Mouse (Mus musculus) neural tube, embryonic 14.5 days (tissue): ENCODE data around the gene Sprtn. TPM values are rescaled to one million over a fixed set of nuclear protein-coding genes. Genes with fewer than 3 reads are reported as not detected.
A peak's percentile ranks its signal among the peaks of the same experiment; 100 is the strongest.

ENCODE experiments used
- ATAC-seq: fragments of 200-750 bp; cut with Nextera tagmentation; 2 replicates; pipeline ENCODE4 v1.8.0; 2017; ENCODE audit warnings: low read depth, mild to moderate bottlenecking, moderate TSS enrichment, moderate library complexity
- H3K27ac ChIP-seq: fragments of 300-500 bp; sonication (generic); 2 replicates; pipeline ENCODE4 v1.5.1; 2014; ENCODE audit warnings: low read depth, mild to moderate bottlenecking, control low read depth, low read length, moderate library complexity, mixed read lengths
- H3K27me3 ChIP-seq: fragments of 300-500 bp; sonication (generic); 2 replicates; pipeline ENCODE4 v1.6.1; 2014; ENCODE audit warnings: low read length; ENCODE audit not compliant: control insufficient read depth, insufficient read depth
- H3K36me3 ChIP-seq: fragments of 300-500 bp; sonication (generic); 2 replicates; pipeline ENCODE4 v1.6.1; 2014; ENCODE audit warnings: low read length, mixed read lengths; ENCODE audit not compliant: control insufficient read depth, insufficient read depth
- H3K4me1 ChIP-seq: fragments of 300-500 bp; sonication (generic); 2 replicates; pipeline ENCODE4 v1.6.1; 2014; ENCODE audit warnings: low read length; ENCODE audit not compliant: control insufficient read depth, insufficient read depth
- H3K4me2 ChIP-seq: fragments of 300-500 bp; sonication (generic); 2 replicates; pipeline ENCODE4 v1.6.1; 2014; ENCODE audit warnings: mild to moderate bottlenecking, low read depth, low read length, control low read depth
- H3K4me3 ChIP-seq: fragments of 300-500 bp; sonication (generic); 2 replicates; pipeline ENCODE4 v1.5.1; 2014; ENCODE audit warnings: low read depth, low read length, control low read depth, mixed read lengths
- H3K9ac ChIP-seq: fragments of 300-500 bp; sonication (generic); replicated peaks from 2 replicates; pipeline ENCODE4 v1.6.1; 2014; ENCODE audit warnings: low read depth, mild to moderate bottlenecking, control low read depth, low read length, mixed read lengths
- H3K9me3 ChIP-seq: fragments of 300-500 bp; sonication (generic); 2 replicates; pipeline ENCODE4 v1.6.1; 2016; ENCODE audit warnings: low read length; ENCODE audit not compliant: control insufficient read depth
- WGBS: fragments of 180-500 bp; shearing (Covaris S2); extraction: QIAGEN DNeasy Blood & Tissue Kit; methylation state at CpG from one replicate; pipeline ENCODE4 v1.1.7; 2014; 5-methylcytosine and 5-hydroxymethylcytosine counted together
- polyA plus RNA-seq: library from polyadenylated mRNA; unstranded; fragments of >200 nt; fragmentation: Nextera tagmentation; extraction: Ambion mirVana; gene quantifications from 2 replicates; pipeline ENCODE4 v1.2.1, GENCODE M21; 2014

The Sprtn gene
- 6.7 and 8.1 TPM in 2 replicates for polyA plus RNA-seq

GRCm38 (mm10) chr8:124897386-124898250 lies at the start of gene Sprtn, which contains the start of gene Exoc8:
Gene Sprtn, plus strand, starts transcription at chr8:124897886.
Gene Exoc8, minus strand, starts transcription at chr8:124897705.
- H3K36me3 ChIP-seq = peaks cover 26% of the 10 kb centered on the region
- H3K9me3 ChIP-seq = no peaks in the 10 kb centered on the region
- peak within 1 kb of the TSS; percentile 80 for H3K9ac ChIP-seq
- H3K27ac ChIP-seq = peak within 1 kb of the TSS; percentile 73
- peak; percentile 92 for ATAC-seq
- peak within 1 kb of the TSS; percentile 91 for H3K4me3 ChIP-seq
- H3K4me1 ChIP-seq = peaks cover 24% of the 10 kb centered on the region
- no peaks in the 10 kb centered on the region for H3K27me3 ChIP-seq
- peak within 1 kb of the TSS; percentile 95 for H3K4me2 ChIP-seq
- under 1% methylated on average over 108 of the region's 114 CpGs for WGBS

- ATAC-seq = no peak
- no peaks in the 10 kb centered on the region; the same call in 1 of the 2 replicates for H3K36me3 ChIP-seq
- no peak overlapping the region for H3K4me2 ChIP-seq
- WGBS = 97% methylated on average over 1 of the region's 1 CpGs
- H3K4me3 ChIP-seq = no peak overlapping the region
- H3K27ac ChIP-seq = no peak overlapping the region
- no peaks in the 10 kb centered on the region for H3K9me3 ChIP-seq
- H3K4me1 ChIP-seq = no peaks in the 10 kb centered on the region
- H3K27me3 ChIP-seq = no peaks in the 10 kb centered on the region
- no peak overlapping the region for H3K9ac ChIP-seq
Measured at GRCm38 (mm10) chr8:124853511-124853910, 44.2 kb upstream of the Sprtn start.

- H3K36me3 ChIP-seq = peaks cover 10% of the 10 kb centered on the region; the same call in 1 of the 2 replicates
- ATAC-seq = no peak
Measured at GRCm38 (mm10) chr8:124859466-124859865, 38.2 kb upstream of the Sprtn start.

GRCm38 (mm10) chr8:124860188-124860587 lies 37.5 kb upstream of the Sprtn start:
- H3K9me3 ChIP-seq = no peaks in the 10 kb centered on the region
- peaks cover 10% of the 10 kb centered on the region; the same call in 1 of the 2 replicates for H3K36me3 ChIP-seq
- ATAC-seq = no peak

More at GRCm38 (mm10) chr8:124859466-124859865, 38.2 kb upstream of the Sprtn start:
- H3K27me3 ChIP-seq = no peaks in the 10 kb centered on the region
- no peak overlapping the region for H3K27ac ChIP-seq
- H3K9ac ChIP-seq = no peak overlapping the region
- no peak overlapping the region for H3K4me3 ChIP-seq
- H3K4me2 ChIP-seq = no peak overlapping the region
- no peaks in the 10 kb centered on the region for H3K9me3 ChIP-seq
- peaks cover 10% of the 10 kb centered on the region for H3K4me1 ChIP-seq

GRCm38 (mm10) chr8:124862321-124863162 lies 35.1 kb upstream of the Sprtn start, which contains the start of the genes Gnpat and 2810004N23Rik:
Gene Gnpat, plus strand, starts transcription at chr8:124863033.
Gene 2810004N23Rik, minus strand, starts transcription at chr8:124863120.
- Histone ChIP-seq H3K9ac (peak within 1 kb of the TSS; percentile 91), H3K27ac (peak within 1 kb of the TSS; percentile 88), H3K27me3 (no peaks in the 10 kb centered on the region), H3K4me3 (peak within 1 kb of the TSS; percentile 92), H3K36me3 (peaks cover 10% of the 10 kb centered on the region; the same call in 1 of the 2 replicates), H3K9me3 (no peaks in the 10 kb centered on the region), H3K4me1 (peaks cover 10% of the 10 kb centered on the region), H3K4me2 (peak within 1 kb of the TSS; percentile 84)
- ATAC-seq = peak; percentile 98
- 2% methylated on average over 43 of the region's 55 CpGs for WGBS

More at GRCm38 (mm10) chr8:124860188-124860587, 37.5 kb upstream of the Sprtn start:
- peaks cover 10% of the 10 kb centered on the region for H3K4me1 ChIP-seq
- H3K9ac ChIP-seq = no peak overlapping the region
- no peak overlapping the region for H3K27ac ChIP-seq
- H3K4me3 ChIP-seq = no peak overlapping the region
- no peaks in the 10 kb centered on the region for H3K27me3 ChIP-seq
- H3K4me2 ChIP-seq = no peak overlapping the region
- 98% methylated on average over 3 of the region's 3 CpGs for WGBS

- H3K27me3 ChIP-seq = no peaks in the 10 kb centered on the region
- peak overlapping the region; percentile 88 for H3K27ac ChIP-seq
- peak overlapping the region; percentile 75 for H3K4me2 ChIP-seq
- ATAC-seq = peak; percentile 84
- H3K4me3 ChIP-seq = peak overlapping the region; percentile 92
- peaks cover 10% of the 10 kb centered on the region; the same call in 1 of the 2 replicates for H3K36me3 ChIP-seq
- no peaks in the 10 kb centered on the region for H3K9me3 ChIP-seq
- H3K4me1 ChIP-seq = peaks cover 10% of the 10 kb centered on the region
- peak overlapping the region; percentile 91 for H3K9ac ChIP-seq
- WGBS = under 1% methylated on average over 33 of the region's 33 CpGs
Measured at GRCm38 (mm10) chr8:124863163-124863677, 34.5 kb upstream of the Sprtn start.

- Histone ChIP-seq H3K4me2 (peak overlapping the region; percentile 75), H3K4me3 (peak overlapping the region; percentile 92), H3K27ac (no peak overlapping the region), H3K9ac (peak overlapping the region; percentile 91; the same call in 1 of the 2 replicates), H3K36me3 (peaks cover 10% of the 10 kb centered on the region; the same call in 1 of the 2 replicates), H3K27me3 (no peaks in the 10 kb centered on the region), H3K9me3 (no peaks in the 10 kb centered on the region), H3K4me1 (peaks cover 10% of the 10 kb centered on the region)
- WGBS = 21% methylated on average over 8 of the region's 8 CpGs
- ATAC-seq = no peak
Measured at GRCm38 (mm10) chr8:124863729-124864128, 34.0 kb upstream of the Sprtn start.

GRCm38 (mm10) chr8:124866669-124867068 lies 31.0 kb upstream of the Sprtn start:
- Histone ChIP-seq H3K27ac (no peak overlapping the region), H3K27me3 (no peaks in the 10 kb centered on the region), H3K9ac (no peak overlapping the region), H3K4me3 (no peak overlapping the region), H3K36me3 (peaks cover 7% of the 10 kb centered on the region; the same call in 1 of the 2 replicates), H3K4me2 (no peak overlapping the region), H3K9me3 (no peaks in the 10 kb centered on the region), H3K4me1 (peaks cover 10% of the 10 kb centered on the region)
- no peak for ATAC-seq
- 83% methylated on average over 3 of the region's 3 CpGs for WGBS
